Mouse (Mus musculus) forebrain, embryonic 14.5 days (tissue): ENCODE results near the gene Shoc2. TPM values are rescaled to one million over a fixed set of nuclear protein-coding genes. Genes with fewer than 3 reads are reported as not detected.

Source experiments
- ATAC-seq: fragments of 200-750 bp; cut with Nextera tagmentation; 2 replicates; pipeline ENCODE4 v1.8.0; 2017; ENCODE audit warnings: mild to moderate bottlenecking, moderate library complexity
- DNase-seq: peaks from one replicate; pipeline ENCODE4 v3.0.0-alpha.2; 2015; ENCODE audit warnings: low spot score
- H3K27ac ChIP-seq: fragments of 300-500 bp; sonication (generic); 2 replicates; pipeline ENCODE4 v1.5.1; 2014; ENCODE audit warnings: low read depth, mild to moderate bottlenecking, control low read depth, low read length, moderate library complexity
- H3K27me3 ChIP-seq: fragments of 300-500 bp; sonication (generic); replicated peaks from 2 replicates; pipeline ENCODE4 v1.6.1; 2014; ENCODE audit warnings: low read length, control low read depth, mixed read lengths; ENCODE audit not compliant: control insufficient read depth, insufficient read depth
- H3K36me3 ChIP-seq: fragments of 300-500 bp; sonication (generic); 2 replicates; pipeline ENCODE4 v1.6.1; 2014; ENCODE audit warnings: low read length, control low read depth; ENCODE audit not compliant: control insufficient read depth, insufficient read depth
- H3K4me1 ChIP-seq: fragments of 300-500 bp; sonication (generic); 2 replicates; pipeline ENCODE4 v1.6.1; 2014; ENCODE audit warnings: antibody characterized with exemption, low read length, control low read depth; ENCODE audit not compliant: control insufficient read depth, insufficient read depth
- H3K4me2 ChIP-seq: fragments of 300-500 bp; sonication (generic); 2 replicates; pipeline ENCODE4 v1.6.1; 2014; ENCODE audit warnings: mild to moderate bottlenecking, control low read depth, low read length
- H3K4me3 ChIP-seq: fragments of 300-500 bp; sonication (generic); 2 replicates; pipeline ENCODE4 v1.5.1; 2014; ENCODE audit warnings: low read depth, low read length, control low read depth
- H3K9ac ChIP-seq: fragments of 300-500 bp; sonication (generic); 2 replicates; pipeline ENCODE4 v1.6.1; 2014; ENCODE audit warnings: mild to moderate bottlenecking, low read length, control low read depth, moderate library complexity
- H3K9me3 ChIP-seq: fragments of 300-500 bp; sonication (generic); replicated peaks from 2 replicates; pipeline ENCODE4 v1.6.1; 2016; ENCODE audit warnings: low read length, control low read depth, mixed read lengths; ENCODE audit not compliant: control insufficient read depth
- WGBS: fragments of 180-500 bp; shearing (Covaris S2); extraction: QIAGEN DNeasy Blood & Tissue Kit; methylation state at CpG from one replicate; pipeline ENCODE4 v1.1.7; 2014; 5-methylcytosine and 5-hydroxymethylcytosine counted together
- polyA plus RNA-seq: library from polyadenylated mRNA; unstranded; fragments of >200 nt; fragmentation: Nextera tagmentation; extraction: Ambion mirVana; gene quantifications from 2 replicates; pipeline ENCODE4 v1.2.1, GENCODE M21; 2014

Gene Shoc2
- polyA plus RNA-seq, 1 experiment from 2014 or later: 49.6 TPM

DNA sequence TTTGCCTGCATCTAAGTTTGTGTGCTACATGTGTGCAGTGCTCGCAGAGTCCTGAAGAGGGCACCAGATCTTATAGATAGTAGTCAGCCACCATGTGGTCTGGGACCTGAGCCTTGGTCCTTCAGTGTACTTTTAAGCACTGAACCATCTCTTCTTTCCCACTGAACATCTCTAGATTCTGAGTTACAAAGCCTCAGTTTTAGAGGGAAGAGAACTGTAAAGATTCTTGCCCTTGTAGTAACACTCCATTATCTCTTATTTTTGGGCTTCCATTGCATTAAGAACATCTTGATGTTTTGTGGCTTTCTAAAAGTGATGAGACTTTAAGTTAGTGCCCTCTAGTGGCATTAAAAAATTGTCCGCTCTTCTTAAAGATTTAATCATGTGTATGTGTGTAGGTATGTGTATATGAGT, 18.8 kb upstream of the Shoc2 start:
- Histone ChIP-seq H3K4me2 (no peak overlapping the region), H3K27ac (no peak overlapping the region), H3K9me3 (no peaks in the 10 kb centered on the region), H3K9ac (no peak overlapping the region), H3K27me3 (no peaks in the 10 kb centered on the region), H3K4me3 (no peak overlapping the region), H3K36me3 (peaks cover 72% of the 10 kb centered on the region), H3K4me1 (no peaks in the 10 kb centered on the region)
- DNase-seq: peak; percentile 81
- WGBS: 95% methylated on average over 2 of the region's 2 CpGs
- no peak for ATAC-seq

DNA sequence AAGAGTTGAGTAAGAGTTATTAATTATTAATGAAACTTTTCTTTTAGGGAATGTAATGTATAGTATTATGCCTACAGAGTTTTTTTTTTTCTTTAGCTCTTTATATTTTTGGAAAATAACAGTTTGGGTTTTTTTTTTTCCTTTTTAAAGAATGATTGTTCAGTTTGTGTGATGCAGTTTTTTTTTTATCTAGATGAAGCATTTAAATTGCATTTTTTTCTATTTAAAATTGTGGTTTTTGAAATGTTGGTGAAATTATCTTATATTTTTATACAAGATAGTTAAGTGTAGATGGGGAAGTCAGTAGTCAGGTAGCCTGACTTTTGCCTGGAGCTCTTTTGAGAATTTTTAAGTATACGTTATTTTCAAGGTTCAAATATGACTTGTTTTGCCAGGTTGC, 17.4 kb upstream of the Shoc2 start:
- no peak overlapping the region for H3K4me3 ChIP-seq
- DNase-seq (no peak), ATAC-seq (no peak)
- WGBS: 86% methylated on average over 1 of the region's 1 CpGs
- no peaks in the 10 kb centered on the region for H3K27me3 ChIP-seq
- H3K4me2 ChIP-seq: no peak overlapping the region
- H3K9ac ChIP-seq: no peak overlapping the region
- peaks cover 74% of the 10 kb centered on the region for H3K36me3 ChIP-seq
- H3K27ac ChIP-seq: no peak overlapping the region
- H3K9me3 ChIP-seq: no peaks in the 10 kb centered on the region
- H3K4me1 ChIP-seq: no peaks in the 10 kb centered on the region

- no peak overlapping the region for H3K4me2 ChIP-seq
- WGBS: 89% methylated on average over 3 of the region's 3 CpGs
- no peaks in the 10 kb centered on the region for H3K9me3 ChIP-seq
- no peaks in the 10 kb centered on the region for H3K27me3 ChIP-seq
- ATAC-seq (no peak), DNase-seq (no peak)
- H3K27ac ChIP-seq: no peak overlapping the region
- no peak overlapping the region for H3K4me3 ChIP-seq
- H3K9ac ChIP-seq: no peak overlapping the region
- peaks cover 78% of the 10 kb centered on the region for H3K36me3 ChIP-seq
- H3K4me1 ChIP-seq: no peaks in the 10 kb centered on the region
These were observed 14.9 kb upstream of the Shoc2 start for GRCm38 (mm10) chr19:53929218-53929617.

DNA sequence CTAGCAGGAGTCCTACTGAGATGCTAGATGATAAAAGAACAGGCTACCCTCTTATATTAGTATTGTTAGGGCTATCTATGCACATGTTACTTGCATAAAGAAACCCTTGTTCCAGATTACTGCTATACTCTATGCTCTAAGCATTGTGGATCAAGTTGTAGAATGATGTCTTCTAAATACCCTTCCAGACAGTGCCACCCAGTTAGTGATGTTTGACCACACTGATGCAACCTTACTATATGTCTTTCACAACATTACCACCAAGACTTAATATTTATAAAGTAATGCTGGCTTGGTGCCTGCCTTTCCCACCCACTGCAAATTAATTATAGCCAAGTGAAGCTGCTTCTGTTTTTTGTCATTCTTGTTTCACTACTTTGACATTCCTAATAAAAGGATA, 11.1 kb upstream of the Shoc2 start:
- ATAC-seq (no peak), DNase-seq (no peak)
- H3K4me2 ChIP-seq: no peak overlapping the region
- H3K9me3 ChIP-seq: no peaks in the 10 kb centered on the region
- H3K36me3 ChIP-seq: peaks cover 56% of the 10 kb centered on the region
- no peak overlapping the region for H3K9ac ChIP-seq
- H3K4me1 ChIP-seq: no peaks in the 10 kb centered on the region
- H3K4me3 ChIP-seq: no peak overlapping the region
- no peaks in the 10 kb centered on the region for H3K27me3 ChIP-seq
- H3K27ac ChIP-seq: no peak overlapping the region

- H3K27me3 ChIP-seq: no peaks in the 10 kb centered on the region
- H3K4me1 ChIP-seq: no peaks in the 10 kb centered on the region
- no peak overlapping the region for H3K9ac ChIP-seq
- no peak overlapping the region for H3K4me2 ChIP-seq
- no peak overlapping the region for H3K4me3 ChIP-seq
- no peak for DNase-seq
- H3K27ac ChIP-seq: no peak overlapping the region
- no peak for ATAC-seq
- H3K9me3 ChIP-seq: no peaks in the 10 kb centered on the region
- peaks cover 55% of the 10 kb centered on the region for H3K36me3 ChIP-seq
These were observed 10.1 kb upstream of the Shoc2 start for GRCm38 (mm10) chr19:53934046-53934445.

DNA sequence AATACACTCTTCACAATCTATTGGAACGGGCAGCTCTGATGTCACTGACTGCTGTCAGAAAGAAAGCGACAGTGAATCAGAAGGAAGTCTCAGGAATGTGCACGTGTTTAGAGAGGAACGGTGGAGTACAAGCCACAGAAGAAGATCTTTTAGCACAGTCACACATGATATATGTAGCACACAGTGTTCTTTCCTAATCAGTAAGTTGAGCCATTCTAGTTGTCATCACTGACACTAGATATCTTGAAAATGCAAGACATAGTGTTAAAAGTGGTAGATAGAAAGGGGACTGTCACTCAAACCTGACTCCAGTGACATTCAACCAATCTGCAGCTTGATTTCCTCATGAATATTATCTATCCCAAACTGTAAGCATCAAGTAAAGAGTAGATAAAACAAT, 4.6 kb upstream of the Shoc2 start:
- Histone ChIP-seq H3K4me3 (no peak overlapping the region), H3K4me1 (peaks cover 7% of the 10 kb centered on the region; the same call in 1 of the 2 replicates), H3K27me3 (no peaks in the 10 kb centered on the region), H3K27ac (no peak overlapping the region), H3K9ac (no peak overlapping the region), H3K36me3 (peaks cover 17% of the 10 kb centered on the region), H3K4me2 (no peak overlapping the region), H3K9me3 (no peaks in the 10 kb centered on the region)
- ATAC-seq (no peak), DNase-seq (no peak)
- 89% methylated on average over 4 of the region's 4 CpGs for WGBS

GRCm38 (mm10) chr19:53941139-53941538, 3.0 kb upstream of the Shoc2 start:
- Histone ChIP-seq H3K27ac (no peak overlapping the region), H3K4me2 (no peak overlapping the region), H3K4me3 (no peak overlapping the region), H3K36me3 (peaks cover 17% of the 10 kb centered on the region), H3K9me3 (no peaks in the 10 kb centered on the region), H3K9ac (no peak overlapping the region), H3K27me3 (no peaks in the 10 kb centered on the region), H3K4me1 (peaks cover 7% of the 10 kb centered on the region; the same call in 1 of the 2 replicates)
- WGBS: 79% methylated on average over 4 of the region's 4 CpGs
- no peak for ATAC-seq
- DNase-seq: no peak

DNA sequence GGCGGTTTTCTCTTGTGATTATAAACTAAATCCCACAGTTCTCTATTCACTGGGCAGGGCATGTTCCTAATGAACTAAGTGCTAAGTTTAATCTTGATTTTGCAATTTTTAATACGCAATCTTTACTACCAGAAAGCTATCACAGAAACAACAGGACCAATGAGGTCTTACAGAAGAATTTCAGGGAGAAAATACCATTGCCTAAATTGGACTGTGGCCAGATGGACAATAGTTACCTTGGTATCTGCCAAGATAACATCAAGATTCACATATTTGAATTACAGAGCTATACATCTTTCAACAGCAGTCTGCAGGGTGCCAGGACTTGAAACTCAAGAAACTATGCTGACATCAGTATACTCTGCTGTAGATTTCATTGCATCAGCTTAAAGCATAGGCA, 1.8 kb upstream of the Shoc2 start:
- H3K27ac ChIP-seq: no peak overlapping the region
- no peak for ATAC-seq
- H3K9me3 ChIP-seq: no peaks in the 10 kb centered on the region
- no peak overlapping the region for H3K9ac ChIP-seq
- peaks cover 17% of the 10 kb centered on the region for H3K36me3 ChIP-seq
- peaks cover 10% of the 10 kb centered on the region for H3K4me1 ChIP-seq
- H3K4me3 ChIP-seq: no peak overlapping the region
- no peak overlapping the region for H3K4me2 ChIP-seq
- WGBS: 94% methylated on average over 2 of the region's 2 CpGs
- no peaks in the 10 kb centered on the region for H3K27me3 ChIP-seq
- DNase-seq: no peak

DNA sequence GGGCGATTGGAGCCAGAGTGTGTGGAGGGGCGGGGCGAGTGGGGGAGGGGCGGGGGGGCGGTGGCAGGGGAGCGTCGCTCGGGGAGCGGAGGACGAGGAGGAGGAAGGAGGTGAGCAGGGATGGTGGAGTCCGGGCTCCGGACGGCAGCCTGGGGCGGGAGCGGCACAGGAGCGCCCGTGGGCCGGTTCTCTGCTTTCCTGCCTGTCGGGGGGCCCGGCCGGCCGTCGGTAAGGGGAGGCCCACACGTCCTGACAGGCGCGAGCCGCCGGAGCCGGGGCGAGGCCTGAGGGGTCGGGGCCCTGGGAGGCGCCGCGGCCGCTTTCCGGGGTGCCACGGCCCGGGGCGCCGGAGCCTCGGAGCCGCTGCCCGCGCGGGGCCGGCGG, 672 bp downstream of the Shoc2 start:
- no peak for ATAC-seq
- WGBS: 2% methylated on average over 10 of the region's 47 CpGs

More for the DNA sequence above, 672 bp downstream of the Shoc2 start:
- peak overlapping the region; percentile 94 for H3K9ac ChIP-seq
- H3K27me3 ChIP-seq: no peaks in the 10 kb centered on the region
- no peaks in the 10 kb centered on the region for H3K9me3 ChIP-seq
- H3K27ac ChIP-seq: peak overlapping the region; percentile 95
- H3K36me3 ChIP-seq: peaks cover 7% of the 10 kb centered on the region; the same call in 1 of the 2 replicates
- peak overlapping the region; percentile 58; the same call in 1 of the 2 replicates for H3K4me2 ChIP-seq
- peaks cover 12% of the 10 kb centered on the region for H3K4me1 ChIP-seq
- no peak for DNase-seq
- peak overlapping the region; percentile 85 for H3K4me3 ChIP-seq
